Mouse (Mus musculus) CD4-positive, CD25-positive, alpha-beta regulatory T cell, adult 4 months (primary cell): ENCODE measurements around the gene H2-Q6. TPM values are rescaled to one million over a fixed set of nuclear protein-coding genes. Genes with fewer than 3 reads are reported as not detected.
"Not testable (repeated sequence)": the region's sequence is repeated elsewhere in the genome, so short reads cannot be mapped to it uniquely, and the experiment has no call there.

Source experiments
- ATAC-seq: one replicate; pipeline ENCODE4 v1.8.0; 2017
- polyA plus RNA-seq, 2 experiments: library from polyadenylated mRNA; unstranded; fragments of 100-300 nt; shearing (Covaris generic); gene quantifications; one replicate each; pipeline ENCODE4 v1.2.1; 2017

H2-Q6 gene
- polyA plus RNA-seq, 2 experiments from 2014 or later, result 488 to 605 TPM

GRCm38 (mm10) chr17:35435577-35435976 is 10.9 kb downstream of the H2-Q6 start:
- ATAC-seq, result not testable (repeated sequence)

GRCm38 (mm10) chr17:35437386-35437936 is 12.8 kb downstream of the H2-Q6 start:
- ATAC-seq, result not testable (repeated sequence)

GRCm38 (mm10) chr17:35438395-35438794 is 13.7 kb downstream of the H2-Q6 start:
- ATAC-seq, result peak; percentile 3

GRCm38 (mm10) chr17:35438885-35439284 is 14.2 kb downstream of the H2-Q6 start, which contains the start of gene H2-Q7:
TSS of gene H2-Q7 (plus strand) at chr17:35439155.
- peak; percentile 96 for ATAC-seq

GRCm38 (mm10) chr17:35439295-35439747 is 14.7 kb downstream of the H2-Q6 start:
- peak; percentile 8 for ATAC-seq

- not testable (repeated sequence) for ATAC-seq
These were observed 15.4 kb downstream of the H2-Q6 start for GRCm38 (mm10) chr17:35439925-35440645.

- not testable (repeated sequence) for ATAC-seq
These were observed 17.7 kb downstream of the H2-Q6 start for GRCm38 (mm10) chr17:35442376-35442775.

GRCm38 (mm10) chr17:35444510-35444909 is 19.9 kb downstream of the H2-Q6 start:
- not testable (repeated sequence) for ATAC-seq

GRCm38 (mm10) chr17:35458247-35458646 is 33.6 kb downstream of the H2-Q6 start:
- not testable (repeated sequence) for ATAC-seq

GRCm38 (mm10) chr17:35460513-35461341 is 36.1 kb downstream of the H2-Q6 start:
- peak; percentile 95 for ATAC-seq

GRCm38 (mm10) chr17:35465651-35466050 is 41.0 kb downstream of the H2-Q6 start:
- not testable (repeated sequence) for ATAC-seq

GRCm38 (mm10) chr17:35468936-35469335 is 44.3 kb downstream of the H2-Q6 start:
- not testable (repeated sequence) for ATAC-seq

GRCm38 (mm10) chr17:35469842-35470751 is 45.4 kb downstream of the H2-Q6 start, which contains the start of gene H2-Q10:
TSS of gene H2-Q10 (plus strand) at chr17:35470089.
- ATAC-seq, result peak; percentile 64

Other genes starting within 250 kb of the H2-Q6 start
- gene Aif1, start 248.8 kb upstream of the H2-Q6 start, polyA plus RNA-seq, result 1 to 10 TPM; 1.8 to 3.7 TPM
- gene Lst1, start 236.4 kb upstream of the H2-Q6 start, polyA plus RNA-seq, result 10 to 100 TPM in 1 of 2 experiments, 1 to 10 TPM in 1; 7.3 to 10.0 TPM
- 100 to 1,000 TPM; 154 to 344 TPM for gene Ltb, start 230.4 kb upstream of the H2-Q6 start, polyA plus RNA-seq
- 10 to 100 TPM; 15.3 to 23.5 TPM for gene Tnf, start 222.8 kb upstream of the H2-Q6 start, polyA plus RNA-seq
- gene Lta, start 219.5 kb upstream of the H2-Q6 start, polyA plus RNA-seq, result 10 to 100 TPM; 82.7 to 99.0 TPM
- 1 to 10 TPM in 1 of 2 experiments, under 1 TPM in 1; 0.79 to 1.4 TPM for gene Gm16181, start 204.0 kb upstream of the H2-Q6 start, polyA plus RNA-seq
- gene Atp6v1g2, start 191.2 kb upstream of the H2-Q6 start, polyA plus RNA-seq, result 1 to 10 TPM; 6.3 to 8.2 TPM
- gene Nfkbil1, start 189.1 kb upstream of the H2-Q6 start, polyA plus RNA-seq, result 1 to 10 TPM; 2.0 to 2.2 TPM
- 100 to 1,000 TPM; 255 to 357 TPM for gene Ddx39b, start 183.1 kb upstream of the H2-Q6 start, polyA plus RNA-seq
- gene H2-D1, start 162.1 kb upstream of the H2-Q6 start, polyA plus RNA-seq, result 1,000 to 10,000 TPM; 4,417 to 6,162 TPM
- under 1 TPM in 1 of 2 experiments, not detected in 1; 0.13 TPM for gene H2-Q1, start 104.4 kb upstream of the H2-Q6 start, polyA plus RNA-seq
- 10 to 100 TPM in 1 of 2 experiments, 1 to 10 TPM in 1; 9.8 to 10.8 TPM for gene H2-Q2, start 82.6 kb upstream of the H2-Q6 start, polyA plus RNA-seq
- gene H2-Q4, start 45.2 kb upstream of the H2-Q6 start, polyA plus RNA-seq, result 10 to 100 TPM; 14.0 to 16.4 TPM
- 1,000 to 10,000 TPM; 1,046 to 1,058 TPM for gene H2-Q7, start 14.3 kb downstream of the H2-Q6 start, polyA plus RNA-seq
- gene H2-Q10, start 45.2 kb downstream of the H2-Q6 start, polyA plus RNA-seq, result 10 to 100 TPM; 15.0 to 23.6 TPM
- under 1 TPM in 1 of 2 experiments, not detected in 1; 0.31 TPM for gene Pou5f1, start 81.2 kb downstream of the H2-Q6 start, polyA plus RNA-seq
- gene Tcf19, start 92.0 kb downstream of the H2-Q6 start, polyA plus RNA-seq, result 10 to 100 TPM; 17.1 to 22.0 TPM
- 1 to 10 TPM; 5.5 to 7.6 TPM for gene Cchcr1, start 92.2 kb downstream of the H2-Q6 start, polyA plus RNA-seq
- under 1 TPM in 1 of 2 experiments, not detected in 1; 0.65 TPM for gene Psors1c2, start 108.4 kb downstream of the H2-Q6 start, polyA plus RNA-seq
- not detected for gene Cdsn, start 127.3 kb downstream of the H2-Q6 start, polyA plus RNA-seq
- gene 2300002M23Rik, start 142.6 kb downstream of the H2-Q6 start, polyA plus RNA-seq, result not detected
- gene Sfta2, start 176.7 kb downstream of the H2-Q6 start, polyA plus RNA-seq, result not detected
- gene Gm9573, start 201.8 kb downstream of the H2-Q6 start, polyA plus RNA-seq, result not detected
- gene Mucl3, start 218.8 kb downstream of the H2-Q6 start, polyA plus RNA-seq, result under 1 TPM; 0.16 to 0.46 TPM
- 10 to 100 TPM; 11.1 to 15.2 TPM for gene Vars2, start 242.7 kb downstream of the H2-Q6 start, polyA plus RNA-seq
- gene Gtf2h4, start 248.9 kb downstream of the H2-Q6 start, polyA plus RNA-seq, result 10 to 100 TPM; 28.3 to 37.7 TPM